Comparison of ENCODE assay signal across 19 mouse cellular contexts in the genomic region with DNA sequence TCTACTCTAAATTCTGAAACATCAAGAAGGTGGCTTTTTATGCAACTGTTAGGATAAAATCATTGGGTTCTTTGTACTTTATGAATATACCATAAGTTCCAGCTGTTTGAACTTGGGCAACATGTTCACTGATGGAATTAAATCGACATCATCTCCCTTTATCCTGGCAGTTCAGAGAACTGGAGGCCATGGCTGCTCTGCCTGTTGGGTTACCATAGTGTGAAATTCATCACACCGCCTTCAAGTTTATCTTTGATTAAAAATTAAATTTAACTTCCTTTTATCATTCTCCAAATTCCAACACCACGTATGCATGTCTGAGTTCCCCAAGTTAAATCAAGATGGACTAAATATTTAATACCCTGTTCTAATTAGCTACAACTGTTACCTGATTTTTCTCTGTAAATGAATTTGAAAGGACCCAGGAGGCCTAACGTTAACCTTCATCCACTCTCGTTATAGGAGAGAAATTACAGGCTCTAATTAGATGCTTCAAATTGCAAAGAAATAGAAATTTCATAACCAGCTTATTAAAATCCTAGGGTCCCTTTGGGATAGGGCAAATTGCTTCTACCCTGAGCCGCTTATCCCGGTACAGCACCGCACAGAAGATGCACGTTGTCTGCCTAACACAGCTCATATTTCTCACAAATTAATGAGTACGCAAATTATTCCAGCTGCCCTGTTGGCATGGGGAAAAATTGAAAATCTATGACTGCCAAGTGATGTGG.
A peak's percentile ranks its signal among the peaks of the same experiment; 100 is the strongest.
DNase-seq lines count a peak whose midpoint lies in the region; ATAC-seq and TF ChIP-seq lines count a peak whose summit lies in the region.
"Had no signal": no experiment of that assay in that cellular context is flagged by ENCODE, and none has a peak within 500 bp of the region (broad histone marks: within the 10 kb centered on the region; RNA-seq: fewer than 3 reads in every experiment).

No protein-coding gene starts in this region.

- no peak overlapping the region for H3K27ac ChIP-seq in forebrain, embryonic 16.5 days (ENCODE audit: low read length)
- no peak overlapping the region for H3K27ac ChIP-seq in midbrain, embryonic 11.5 days (ENCODE audit: low read depth, low read length)
- no peak overlapping the region for H3K27ac ChIP-seq in neural tube, embryonic 15.5 days (replicated peaks)
- H3K27ac ChIP-seq in heart, adult 2 months, result no peak overlapping the region
- H3K27ac ChIP-seq: layer of hippocampus, adult 2 months; limb, embryonic 12.5 days; liver, embryonic 14.5 days; stomach, embryonic 15.5 days had no signal

- no peak overlapping the region for H3K9ac ChIP-seq in forebrain, embryonic 16.5 days (replicated peaks; ENCODE audit: low read depth, low read length)
- H3K9ac ChIP-seq in midbrain, embryonic 11.5 days (ENCODE audit: low read length), result no peak overlapping the region
- no peak overlapping the region for H3K9ac ChIP-seq in neural tube, embryonic 15.5 days (replicated peaks)
- no peak overlapping the region for H3K9ac ChIP-seq in heart, adult 2 months (ENCODE audit: low read depth, low read length)
- H3K9ac ChIP-seq: heart, embryonic 12.5 days; limb, embryonic 12.5 days; liver, embryonic 14.5 days; stomach, embryonic 15.5 days had no signal

- peaks cover 8% of the 10 kb centered on the region; the same call in 1 of the 2 replicates for H3K4me1 ChIP-seq in forebrain, embryonic 16.5 days (replicated peaks; ENCODE audit: control insufficient read depth, insufficient read depth, low read length)
- H3K4me1 ChIP-seq in midbrain, embryonic 11.5 days (ENCODE audit: control insufficient read depth, insufficient read depth, low read length), result peaks cover 11% of the 10 kb centered on the region
- peaks cover 8% of the 10 kb centered on the region for H3K4me1 ChIP-seq in neural tube, embryonic 15.5 days
- no peaks in the 10 kb centered on the region for H3K4me1 ChIP-seq in heart, adult 2 months (ENCODE audit: control insufficient read depth, insufficient read depth, low read length)
- H3K4me1 ChIP-seq: heart, embryonic 12.5 days; megakaryocyte, embryonic 14.5 days; stomach, embryonic 15.5 days had no signal

- intact Hi-C loops in heart, adult 2 months (cut with DNase I), result no loop called here

- no peak overlapping the region for H3K4me2 ChIP-seq in forebrain, embryonic 16.5 days (ENCODE audit: low read length)
- no peak overlapping the region for H3K4me2 ChIP-seq in midbrain, embryonic 11.5 days
- H3K4me2 ChIP-seq in neural tube, embryonic 15.5 days, result no peak overlapping the region
- H3K4me2 ChIP-seq: heart, embryonic 12.5 days; limb, embryonic 12.5 days; stomach, embryonic 15.5 days had no signal

- DNase-seq in layer of hippocampus, adult 8-10 months (ENCODE audit: low spot score in 2 of 2), result peak; percentile 24 to 26
- DNase-seq in layer of hippocampus, adult 11-12 months (ENCODE audit: low spot score), result no peak
- DNase-seq in midbrain, embryonic 11.5 days (ENCODE audit: low spot score, missing footprints), result peak; percentile 86
- no peak for DNase-seq in cerebellum, adult 8-10 months
- no peak for DNase-seq in heart, adult 2 months
- DNase-seq: adrenal gland, postnatal 36 days; cerebellum, postnatal 14 days; lung, postnatal 10 days had no signal

- ATAC-seq in forebrain, embryonic 16.5 days, result peak; percentile 75
- ATAC-seq in midbrain, embryonic 11.5 days (ENCODE audit: low FRiP score), result no peak; the same call in 1 of the 2 replicates
- ATAC-seq in neural tube, embryonic 15.5 days (ENCODE audit: low FRiP score), result peak; percentile 80
- ATAC-seq: activated CD4-positive, CD25-positive, alpha-beta regulatory T cell, adult 4 months; intestine, embryonic 16.5 days; Patski had no signal

- H3K79me2 ChIP-seq in heart, adult 2 months (replicated peaks; ENCODE audit: control insufficient read depth, insufficient read depth, low read length), result no peaks in the 10 kb centered on the region

- no peaks in the 10 kb centered on the region for H3K9me3 ChIP-seq in forebrain, embryonic 16.5 days (ENCODE audit: control insufficient read depth, low read length)
- H3K9me3 ChIP-seq in midbrain, embryonic 11.5 days (ENCODE audit: control insufficient read depth, low read length), result peaks cover 4% of the 10 kb centered on the region; the same call in 1 of the 2 replicates
- no peaks in the 10 kb centered on the region for H3K9me3 ChIP-seq in neural tube, embryonic 15.5 days (replicated peaks)
- H3K9me3 ChIP-seq: heart, embryonic 12.5 days; limb, embryonic 12.5 days; stomach, embryonic 15.5 days had no signal

- no peak for TF ChIP-seq CTCF in heart, adult 2 months (IDR thresholded peaks at IDR 0.05)

- TF ChIP-seq POLR2A in heart, adult 2 months (IDR thresholded peaks at IDR 0.05; ENCODE audit: insufficient read depth, low read depth, low read length), result no peak

- H3K27me3 ChIP-seq in forebrain, embryonic 16.5 days (replicated peaks; ENCODE audit: control insufficient read depth, insufficient read depth, low read length), result no peaks in the 10 kb centered on the region
- H3K27me3 ChIP-seq in midbrain, embryonic 11.5 days (ENCODE audit: control insufficient read depth, insufficient read depth, low read length), result no peaks in the 10 kb centered on the region
- H3K27me3 ChIP-seq in neural tube, embryonic 15.5 days (replicated peaks), result peaks cover 4% of the 10 kb centered on the region
- no peaks in the 10 kb centered on the region for H3K27me3 ChIP-seq in heart, adult 2 months (ENCODE audit: control insufficient read depth, insufficient read depth, low read length)
- H3K27me3 ChIP-seq: heart, embryonic 12.5 days; limb, embryonic 12.5 days; megakaryocyte, embryonic 14.5 days; stomach, embryonic 15.5 days had no signal

- TF ChIP-seq EP300 in heart, adult 2 months (IDR thresholded peaks at IDR 0.05; ENCODE audit: insufficient read depth, low read depth, low read length), result no peak

- H3K36me3 ChIP-seq in forebrain, embryonic 16.5 days (ENCODE audit: control insufficient read depth, insufficient read depth), result no peaks in the 10 kb centered on the region
- no peaks in the 10 kb centered on the region for H3K36me3 ChIP-seq in midbrain, embryonic 11.5 days (ENCODE audit: control insufficient read depth, insufficient read depth, low read length)
- no peaks in the 10 kb centered on the region for H3K36me3 ChIP-seq in neural tube, embryonic 15.5 days
- H3K36me3 ChIP-seq in heart, adult 2 months (ENCODE audit: control insufficient read depth, insufficient read depth, low read length), result no peaks in the 10 kb centered on the region
- H3K36me3 ChIP-seq: heart, embryonic 12.5 days; limb, embryonic 12.5 days; stomach, embryonic 15.5 days had no signal

- WGBS in forebrain, embryonic 16.5 days, result 38% methylated on average over 10 of the region's 10 CpGs
- WGBS in midbrain, embryonic 11.5 days, result 57% methylated on average over 10 of the region's 10 CpGs
- 38% methylated on average over 10 of the region's 10 CpGs for WGBS in neural tube, embryonic 15.5 days
- 84% methylated on average over 10 of the region's 10 CpGs for WGBS in heart, adult 2 months

- H3K4me3 ChIP-seq in forebrain, embryonic 16.5 days (replicated peaks; ENCODE audit: low read length), result no peak overlapping the region
- no peak overlapping the region for H3K4me3 ChIP-seq in midbrain, embryonic 11.5 days (ENCODE audit: low read depth, low read length)
- no peak overlapping the region for H3K4me3 ChIP-seq in neural tube, embryonic 15.5 days (replicated peaks)
- H3K4me3 ChIP-seq in heart, adult 2 months, result no peak overlapping the region
- H3K4me3 ChIP-seq: heart, embryonic 12.5 days; layer of hippocampus, adult 2 months; limb, embryonic 12.5 days; megakaryocyte, embryonic 14.5 days; stomach, embryonic 15.5 days had no signal

Comparison
In these comparisons a context has a peak if more than half of its experiments do, and no peak if none do; other contexts are left out.
1. DNase-seq: peak in layer of hippocampus, adult 8-10 months (2 of 2) and midbrain, embryonic 11.5 days (single experiment); none in layer of hippocampus, adult 11-12 months (single experiment), cerebellum, adult 8-10 months (single experiment) and heart, adult 2 months (0 of 2).